Mouse (Mus musculus): ENCODE results near the gene Acacb. TPM values are rescaled to one million over a fixed set of nuclear protein-coding genes. Genes with fewer than 3 reads are reported as not detected.

The Acacb gene
- polyA plus RNA-seq, 1 experiment from 2014 or later = 5.1 TPM

GRCm38 (mm10) chr5:114131521-114131840 is 14.9 kb upstream of the Acacb start:
- H3K9ac ChIP-seq (ENCODE audit: low read depth, low read length) = peak overlapping the region; percentile 58
- H3K27me3 ChIP-seq (ENCODE audit: control insufficient read depth, insufficient read depth, low read depth, low read length) = no peaks in the 10 kb centered on the region
- H3K9me3 ChIP-seq (replicated peaks; ENCODE audit: control insufficient read depth, low read length, poor library complexity, severe bottlenecking) = no peaks in the 10 kb centered on the region
- peak overlapping the region; percentile 92 for H3K4me3 ChIP-seq (ENCODE audit: low read depth, low read length)
- WGBS = under 1% methylated on average over 15 of the region's 15 CpGs
- H3K27ac ChIP-seq (ENCODE audit: low read length) = no peak overlapping the region
- peak overlapping the region; percentile 74 for H3K4me2 ChIP-seq (ENCODE audit: low read length)
- ATAC-seq = no peak
- no peaks in the 10 kb centered on the region for H3K36me3 ChIP-seq (ENCODE audit: control insufficient read depth, insufficient read depth, low read length)
- H3K4me1 ChIP-seq (ENCODE audit: control insufficient read depth, insufficient read depth, low read length) = peaks cover 7% of the 10 kb centered on the region

- H3K9ac ChIP-seq (ENCODE audit: low read depth, low read length) = no peak overlapping the region
- no peak overlapping the region for H3K4me3 ChIP-seq (ENCODE audit: low read depth, low read length)
- H3K4me1 ChIP-seq (ENCODE audit: control insufficient read depth, insufficient read depth, low read length) = peaks cover 9% of the 10 kb centered on the region
- no peaks in the 10 kb centered on the region for H3K36me3 ChIP-seq (ENCODE audit: control insufficient read depth, insufficient read depth, low read length)
- no peaks in the 10 kb centered on the region for H3K27me3 ChIP-seq (ENCODE audit: control insufficient read depth, insufficient read depth, low read depth, low read length)
- WGBS = 81% methylated on average over 6 of the region's 6 CpGs
- no peaks in the 10 kb centered on the region for H3K9me3 ChIP-seq (replicated peaks; ENCODE audit: control insufficient read depth, low read length, poor library complexity, severe bottlenecking)
- no peak overlapping the region for H3K27ac ChIP-seq (ENCODE audit: low read length)
- no peak for ATAC-seq
- no peak overlapping the region for H3K4me2 ChIP-seq (ENCODE audit: low read length)
Measured at GRCm38 (mm10) chr5:114132841-114133240, 13.5 kb upstream of the Acacb start.

- Histone ChIP-seq H3K27me3 (ENCODE audit: control insufficient read depth, insufficient read depth, low read depth, low read length) (no peaks in the 10 kb centered on the region), H3K36me3 (ENCODE audit: control insufficient read depth, insufficient read depth, low read length) (no peaks in the 10 kb centered on the region), H3K4me1 (ENCODE audit: control insufficient read depth, insufficient read depth, low read length) (peaks cover 17% of the 10 kb centered on the region), H3K4me3 (ENCODE audit: low read depth, low read length) (no peak overlapping the region), H3K9me3 (replicated peaks; ENCODE audit: control insufficient read depth, low read length, poor library complexity, severe bottlenecking) (no peaks in the 10 kb centered on the region), H3K4me2 (ENCODE audit: low read length) (no peak overlapping the region), H3K9ac (ENCODE audit: low read depth, low read length) (no peak overlapping the region), H3K27ac (ENCODE audit: low read length) (no peak overlapping the region)
- no peak for ATAC-seq
- WGBS = 70% methylated on average over 6 of the region's 6 CpGs
Measured at GRCm38 (mm10) chr5:114134091-114134534, 12.2 kb upstream of the Acacb start.

GRCm38 (mm10) chr5:114135516-114135915 is 10.8 kb upstream of the Acacb start:
- Histone ChIP-seq H3K27me3 (ENCODE audit: control insufficient read depth, insufficient read depth, low read depth, low read length) (no peaks in the 10 kb centered on the region), H3K36me3 (ENCODE audit: control insufficient read depth, insufficient read depth, low read length) (no peaks in the 10 kb centered on the region), H3K4me1 (ENCODE audit: control insufficient read depth, insufficient read depth, low read length) (peaks cover 19% of the 10 kb centered on the region), H3K4me3 (ENCODE audit: low read depth, low read length) (no peak overlapping the region), H3K27ac (ENCODE audit: low read length) (no peak overlapping the region), H3K9ac (ENCODE audit: low read depth, low read length) (no peak overlapping the region), H3K9me3 (replicated peaks; ENCODE audit: control insufficient read depth, low read length, poor library complexity, severe bottlenecking) (no peaks in the 10 kb centered on the region), H3K4me2 (ENCODE audit: low read length) (no peak overlapping the region)
- 92% methylated on average over 10 of the region's 10 CpGs for WGBS
- no peak for ATAC-seq

- WGBS = 82% methylated on average over 15 of the region's 15 CpGs
- no peak overlapping the region for H3K4me3 ChIP-seq (ENCODE audit: low read depth, low read length)
- peak overlapping the region; percentile 42; the same call in 1 of the 2 replicates for H3K27ac ChIP-seq (ENCODE audit: low read length)
- H3K9ac ChIP-seq (ENCODE audit: low read depth, low read length) = peak overlapping the region; percentile 23; the same call in 1 of the 2 replicates
- no peaks in the 10 kb centered on the region for H3K9me3 ChIP-seq (replicated peaks; ENCODE audit: control insufficient read depth, low read length, poor library complexity, severe bottlenecking)
- no peak overlapping the region for H3K4me2 ChIP-seq (ENCODE audit: low read length)
- no peak for ATAC-seq
- H3K27me3 ChIP-seq (ENCODE audit: control insufficient read depth, insufficient read depth, low read depth, low read length) = no peaks in the 10 kb centered on the region
- no peaks in the 10 kb centered on the region for H3K36me3 ChIP-seq (ENCODE audit: control insufficient read depth, insufficient read depth, low read length)
- peaks cover 14% of the 10 kb centered on the region for H3K4me1 ChIP-seq (ENCODE audit: control insufficient read depth, insufficient read depth, low read length)
Measured at GRCm38 (mm10) chr5:114137481-114138276, 8.7 kb upstream of the Acacb start.

- Histone ChIP-seq H3K4me1 (ENCODE audit: control insufficient read depth, insufficient read depth, low read length) (peaks cover 14% of the 10 kb centered on the region), H3K4me3 (ENCODE audit: low read depth, low read length) (no peak overlapping the region), H3K9ac (ENCODE audit: low read depth, low read length) (no peak overlapping the region), H3K27me3 (ENCODE audit: control insufficient read depth, insufficient read depth, low read depth, low read length) (no peaks in the 10 kb centered on the region), H3K27ac (ENCODE audit: low read length) (peak overlapping the region; percentile 78), H3K4me2 (ENCODE audit: low read length) (peak overlapping the region; percentile 16), H3K9me3 (replicated peaks; ENCODE audit: control insufficient read depth, low read length, poor library complexity, severe bottlenecking) (no peaks in the 10 kb centered on the region), H3K36me3 (ENCODE audit: control insufficient read depth, insufficient read depth, low read length) (no peaks in the 10 kb centered on the region)
- 61% methylated on average over 21 of the region's 21 CpGs for WGBS
- ATAC-seq = peak; percentile 56; the same call in 1 of the 2 replicates
Measured at GRCm38 (mm10) chr5:114138277-114139164, 7.8 kb upstream of the Acacb start.

- WGBS = 26% methylated on average over 9 of the region's 9 CpGs
- Histone ChIP-seq H3K36me3 (ENCODE audit: control insufficient read depth, insufficient read depth, low read length) (no peaks in the 10 kb centered on the region), H3K4me2 (ENCODE audit: low read length) (peak overlapping the region; percentile 14), H3K27ac (ENCODE audit: low read length) (peak overlapping the region; percentile 78), H3K9ac (ENCODE audit: low read depth, low read length) (no peak overlapping the region), H3K4me1 (ENCODE audit: control insufficient read depth, insufficient read depth, low read length) (peaks cover 14% of the 10 kb centered on the region), H3K27me3 (ENCODE audit: control insufficient read depth, insufficient read depth, low read depth, low read length) (no peaks in the 10 kb centered on the region), H3K4me3 (ENCODE audit: low read depth, low read length) (no peak overlapping the region), H3K9me3 (replicated peaks; ENCODE audit: control insufficient read depth, low read length, poor library complexity, severe bottlenecking) (no peaks in the 10 kb centered on the region)
- peak; percentile 88 for ATAC-seq
Measured at GRCm38 (mm10) chr5:114139175-114139574, 7.2 kb upstream of the Acacb start.

GRCm38 (mm10) chr5:114147043-114147972 is 973 bp downstream of the Acacb start:
- Histone ChIP-seq H3K9ac (ENCODE audit: low read depth, low read length) (no peak overlapping the region), H3K9me3 (replicated peaks; ENCODE audit: control insufficient read depth, low read length, poor library complexity, severe bottlenecking) (no peaks in the 10 kb centered on the region), H3K36me3 (ENCODE audit: control insufficient read depth, insufficient read depth, low read length) (no peaks in the 10 kb centered on the region), H3K27me3 (ENCODE audit: control insufficient read depth, insufficient read depth, low read depth, low read length) (no peaks in the 10 kb centered on the region), H3K27ac (ENCODE audit: low read length) (no peak overlapping the region), H3K4me2 (ENCODE audit: low read length) (no peak overlapping the region), H3K4me1 (ENCODE audit: control insufficient read depth, insufficient read depth, low read length) (peaks cover 6% of the 10 kb centered on the region; the same call in 1 of the 2 replicates), H3K4me3 (ENCODE audit: low read depth, low read length) (no peak overlapping the region)
- WGBS = 88% methylated on average over 14 of the region's 14 CpGs
- no peak for ATAC-seq
